Mouse (Mus musculus) limb, embryonic 15.5 days (tissue): ENCODE measurements around the gene Arhgef28. TPM values are rescaled to one million over a fixed set of nuclear protein-coding genes. Genes with fewer than 3 reads are reported as not detected.

Source experiments
- ATAC-seq: fragments of 200-750 bp; cut with Nextera tagmentation; 2 replicates; pipeline ENCODE4 v1.8.0; 2017; ENCODE audit warnings: low read depth, moderate TSS enrichment; ENCODE audit not compliant: insufficient number of reproducible peaks, low FRiP score, low TSS enrichment
- H3K27ac ChIP-seq: fragments of 300-500 bp; sonication (generic); 2 replicates; pipeline ENCODE4 v1.5.1; 2015; ENCODE audit warnings: moderate library complexity, mild to moderate bottlenecking, inconsistent platforms
- H3K27me3 ChIP-seq: fragments of 300-500 bp; sonication (generic); 2 replicates; pipeline ENCODE4 v1.6.1; 2015; ENCODE audit warnings: inconsistent platforms
- H3K36me3 ChIP-seq: fragments of 300-500 bp; sonication (generic); 2 replicates; pipeline ENCODE4 v1.6.1; 2015; ENCODE audit warnings: inconsistent platforms
- H3K4me1 ChIP-seq: fragments of 300-500 bp; sonication (generic); 2 replicates; pipeline ENCODE4 v1.6.1; 2015; ENCODE audit warnings: inconsistent platforms
- H3K4me2 ChIP-seq: fragments of 300-500 bp; sonication (generic); 2 replicates; pipeline ENCODE4 v1.6.1; 2015; ENCODE audit warnings: mild to moderate bottlenecking, inconsistent platforms
- H3K4me3 ChIP-seq: fragments of 300-500 bp; sonication (generic); 2 replicates; pipeline ENCODE4 v1.5.1; 2015; ENCODE audit warnings: mild to moderate bottlenecking, inconsistent platforms
- H3K9ac ChIP-seq: fragments of 300-500 bp; sonication (generic); 2 replicates; pipeline ENCODE4 v1.6.1; 2015; ENCODE audit warnings: inconsistent platforms
- H3K9me3 ChIP-seq: fragments of 300-500 bp; sonication (generic); 2 replicates; pipeline ENCODE4 v1.6.1; 2016; ENCODE audit warnings: inconsistent platforms
- WGBS: fragments of 180-500 bp; shearing (Covaris S2); methylation state at CpG from one replicate; pipeline ENCODE4 v1.1.7; 2015; 5-methylcytosine and 5-hydroxymethylcytosine counted together
- polyA plus RNA-seq: library from polyadenylated mRNA; unstranded; fragments of >200 nt; fragmentation: Nextera tagmentation; extraction: Ambion mirVana; gene quantifications from 2 replicates; pipeline ENCODE4 v1.2.1, GENCODE M21; 2015

Gene Arhgef28
- polyA plus RNA-seq, 1 experiment from 2014 or later, result 15.0 TPM

- Histone ChIP-seq H3K36me3 (no peaks in the 10 kb centered on the region), H3K4me1 (no peaks in the 10 kb centered on the region), H3K9me3 (no peaks in the 10 kb centered on the region), H3K27ac (no peak overlapping the region), H3K9ac (no peak overlapping the region), H3K27me3 (no peaks in the 10 kb centered on the region), H3K4me3 (no peak overlapping the region), H3K4me2 (no peak overlapping the region)
- WGBS, result 74% methylated on average over 7 of the region's 7 CpGs
- ATAC-seq, result no peak
Observed at GRCm38 (mm10) chr13:98145310-98145709, 60.9 kb downstream of the Arhgef28 start.

- H3K4me3 ChIP-seq, result no peak overlapping the region
- H3K9me3 ChIP-seq, result no peaks in the 10 kb centered on the region
- H3K4me1 ChIP-seq, result no peaks in the 10 kb centered on the region
- 92% methylated on average over 10 of the region's 10 CpGs for WGBS
- ATAC-seq, result no peak
- no peak overlapping the region for H3K27ac ChIP-seq
- no peaks in the 10 kb centered on the region for H3K36me3 ChIP-seq
- H3K9ac ChIP-seq, result no peak overlapping the region
- H3K27me3 ChIP-seq, result no peaks in the 10 kb centered on the region
- no peak overlapping the region for H3K4me2 ChIP-seq
Observed at GRCm38 (mm10) chr13:98143000-98143399, 63.2 kb downstream of the Arhgef28 start.

GRCm38 (mm10) chr13:98140626-98141025, 65.6 kb downstream of the Arhgef28 start:
- Histone ChIP-seq H3K36me3 (no peaks in the 10 kb centered on the region), H3K4me3 (no peak overlapping the region), H3K4me1 (peaks cover 11% of the 10 kb centered on the region; the same call in 1 of the 2 replicates), H3K9ac (no peak overlapping the region), H3K4me2 (no peak overlapping the region), H3K27ac (no peak overlapping the region), H3K9me3 (no peaks in the 10 kb centered on the region), H3K27me3 (no peaks in the 10 kb centered on the region)
- ATAC-seq, result no peak
- WGBS, result 84% methylated on average over 9 of the region's 9 CpGs

GRCm38 (mm10) chr13:98138786-98139185, 67.5 kb downstream of the Arhgef28 start:
- no peak for ATAC-seq
- peaks cover 12% of the 10 kb centered on the region; the same call in 1 of the 2 replicates for H3K4me1 ChIP-seq
- no peak overlapping the region for H3K4me3 ChIP-seq
- H3K4me2 ChIP-seq, result no peak overlapping the region
- 73% methylated on average over 4 of the region's 4 CpGs for WGBS
- no peaks in the 10 kb centered on the region for H3K9me3 ChIP-seq
- no peaks in the 10 kb centered on the region for H3K36me3 ChIP-seq
- H3K27me3 ChIP-seq, result no peaks in the 10 kb centered on the region
- H3K9ac ChIP-seq, result no peak overlapping the region
- no peak overlapping the region for H3K27ac ChIP-seq

GRCm38 (mm10) chr13:98135890-98136555, 70.2 kb downstream of the Arhgef28 start:
- Histone ChIP-seq H3K27ac (no peak overlapping the region; the same call in 1 of the 2 replicates), H3K27me3 (no peaks in the 10 kb centered on the region), H3K4me1 (peaks cover 12% of the 10 kb centered on the region; the same call in 1 of the 2 replicates), H3K4me3 (no peak overlapping the region), H3K4me2 (no peak overlapping the region), H3K36me3 (no peaks in the 10 kb centered on the region), H3K9ac (no peak overlapping the region), H3K9me3 (no peaks in the 10 kb centered on the region)
- WGBS, result 33% methylated on average over 12 of the region's 12 CpGs
- no peak for ATAC-seq

- Histone ChIP-seq H3K4me1 (peaks cover 12% of the 10 kb centered on the region; the same call in 1 of the 2 replicates), H3K4me2 (no peak overlapping the region), H3K4me3 (no peak overlapping the region), H3K36me3 (no peaks in the 10 kb centered on the region), H3K27me3 (no peaks in the 10 kb centered on the region), H3K9me3 (no peaks in the 10 kb centered on the region), H3K9ac (no peak overlapping the region), H3K27ac (no peak overlapping the region)
- 67% methylated on average over 5 of the region's 5 CpGs for WGBS
- ATAC-seq, result no peak
Observed at GRCm38 (mm10) chr13:98132951-98133350, 73.3 kb downstream of the Arhgef28 start.

GRCm38 (mm10) chr13:98132264-98132663, 74.0 kb downstream of the Arhgef28 start:
- no peaks in the 10 kb centered on the region for H3K27me3 ChIP-seq
- H3K4me3 ChIP-seq, result no peak overlapping the region
- H3K27ac ChIP-seq, result no peak overlapping the region
- no peaks in the 10 kb centered on the region for H3K36me3 ChIP-seq
- no peak overlapping the region for H3K9ac ChIP-seq
- ATAC-seq, result no peak
- WGBS, result 79% methylated on average over 6 of the region's 6 CpGs
- H3K4me2 ChIP-seq, result no peak overlapping the region
- H3K9me3 ChIP-seq, result no peaks in the 10 kb centered on the region
- H3K4me1 ChIP-seq, result peaks cover 12% of the 10 kb centered on the region; the same call in 1 of the 2 replicates

GRCm38 (mm10) chr13:98125666-98126065, 80.6 kb downstream of the Arhgef28 start:
- no peak for ATAC-seq
- no peak overlapping the region for H3K9ac ChIP-seq
- no peak overlapping the region for H3K4me2 ChIP-seq
- H3K4me1 ChIP-seq, result no peaks in the 10 kb centered on the region
- no peaks in the 10 kb centered on the region for H3K36me3 ChIP-seq
- 62% methylated on average over 5 of the region's 5 CpGs for WGBS
- no peak overlapping the region for H3K4me3 ChIP-seq
- no peaks in the 10 kb centered on the region for H3K9me3 ChIP-seq
- no peak overlapping the region for H3K27ac ChIP-seq
- H3K27me3 ChIP-seq, result no peaks in the 10 kb centered on the region

GRCm38 (mm10) chr13:98124113-98124745, 82.0 kb downstream of the Arhgef28 start:
- Histone ChIP-seq H3K27me3 (no peaks in the 10 kb centered on the region), H3K4me2 (no peak overlapping the region), H3K9me3 (no peaks in the 10 kb centered on the region), H3K9ac (no peak overlapping the region), H3K4me1 (no peaks in the 10 kb centered on the region), H3K27ac (no peak overlapping the region), H3K36me3 (no peaks in the 10 kb centered on the region), H3K4me3 (no peak overlapping the region)
- WGBS, result 66% methylated on average over 14 of the region's 14 CpGs
- no peak for ATAC-seq

GRCm38 (mm10) chr13:98122766-98123165, 83.5 kb downstream of the Arhgef28 start:
- Histone ChIP-seq H3K4me3 (no peak overlapping the region), H3K36me3 (no peaks in the 10 kb centered on the region), H3K27ac (no peak overlapping the region), H3K9ac (no peak overlapping the region), H3K27me3 (no peaks in the 10 kb centered on the region), H3K9me3 (no peaks in the 10 kb centered on the region), H3K4me2 (no peak overlapping the region), H3K4me1 (no peaks in the 10 kb centered on the region)
- ATAC-seq, result no peak
- 69% methylated on average over 4 of the region's 4 CpGs for WGBS

GRCm38 (mm10) chr13:98121993-98122392, 84.2 kb downstream of the Arhgef28 start:
- H3K27me3 ChIP-seq, result no peaks in the 10 kb centered on the region
- H3K36me3 ChIP-seq, result no peaks in the 10 kb centered on the region
- H3K4me1 ChIP-seq, result no peaks in the 10 kb centered on the region
- no peak overlapping the region for H3K9ac ChIP-seq
- H3K4me3 ChIP-seq, result no peak overlapping the region
- ATAC-seq, result no peak
- no peaks in the 10 kb centered on the region for H3K9me3 ChIP-seq
- H3K27ac ChIP-seq, result no peak overlapping the region
- 68% methylated on average over 5 of the region's 5 CpGs for WGBS
- no peak overlapping the region for H3K4me2 ChIP-seq

- H3K4me2 ChIP-seq, result no peak overlapping the region
- no peak overlapping the region for H3K4me3 ChIP-seq
- ATAC-seq, result no peak
- no peaks in the 10 kb centered on the region for H3K27me3 ChIP-seq
- H3K9me3 ChIP-seq, result no peaks in the 10 kb centered on the region
- no peak overlapping the region for H3K27ac ChIP-seq
- H3K9ac ChIP-seq, result no peak overlapping the region
- no peaks in the 10 kb centered on the region for H3K4me1 ChIP-seq
- WGBS, result 86% methylated on average over 4 of the region's 4 CpGs
- no peaks in the 10 kb centered on the region for H3K36me3 ChIP-seq
Observed at GRCm38 (mm10) chr13:98121124-98121470, 85.1 kb downstream of the Arhgef28 start.
